Mouse (Mus musculus) C2C12 (cell line): Measurements from ENCODE around the gene Kpnb1. TPM values are rescaled to one million over a fixed set of nuclear protein-coding genes. Genes with fewer than 3 reads are reported as not detected.

Source experiments
- H3K27me3 ChIP-seq: one replicate; pipeline ENCODE4 v1.6.1; 2011; ENCODE audit not compliant: control insufficient read depth, insufficient read depth, insufficient read length
- H3K36me3 ChIP-seq: one replicate; pipeline ENCODE4 v1.6.1; 2011; ENCODE audit not compliant: control insufficient read depth, insufficient read depth
- H3K4me3 ChIP-seq: one replicate; pipeline ENCODE4 v1.5.1; 2011; ENCODE audit warnings: mild to moderate bottlenecking, control low read depth; ENCODE audit not compliant: poor library complexity, insufficient read depth, severe bottlenecking
- H3K79me2 ChIP-seq: one replicate; pipeline ENCODE4 v1.6.1; 2011; ENCODE audit not compliant: control insufficient read depth, insufficient read depth
- H3K79me3 ChIP-seq: one replicate; pipeline ENCODE4 v1.6.1; 2011; ENCODE audit warnings: low read depth, control low read depth
- H3ac ChIP-seq: one replicate; pipeline ENCODE3; 2011; ENCODE audit warnings: low read depth; ENCODE audit not compliant: control insufficient read depth, insufficient read length
- CEBPB ChIP-seq: IDR thresholded peaks from one replicate; pipeline ENCODE4 v1.6.1; 2011; ENCODE audit warnings: low read depth, mild to moderate bottlenecking, control low read depth, moderate library complexity
- CTCF ChIP-seq: IDR thresholded peaks from one replicate; pipeline ENCODE4 v1.5.1; 2011; ENCODE audit not compliant: control insufficient read depth, insufficient read depth, insufficient read length
- FOSL1 ChIP-seq: IDR thresholded peaks from one replicate; pipeline ENCODE4 v1.8.0; 2011; ENCODE audit warnings: mild to moderate bottlenecking, low read length; ENCODE audit not compliant: poor library complexity, insufficient read depth, severe bottlenecking
- MAX ChIP-seq: IDR thresholded peaks from one replicate; pipeline ENCODE4 v1.6.1; 2011; ENCODE audit warnings: mild to moderate bottlenecking, control low read depth
- MYOD1 ChIP-seq: IDR thresholded peaks from one replicate; pipeline ENCODE4 v1.6.1; 2011; ENCODE audit warnings: low read depth; ENCODE audit not compliant: control insufficient read depth, insufficient read length
- MYOG ChIP-seq: IDR thresholded peaks from one replicate; pipeline ENCODE4 v1.6.1; 2011; ENCODE audit not compliant: control insufficient read depth, insufficient read length; ENCODE audit errors: extremely low read depth
- USF1 ChIP-seq: IDR thresholded peaks from one replicate; pipeline ENCODE4 v1.6.1; 2011; ENCODE audit warnings: low read depth, mild to moderate bottlenecking, control low read depth, moderate library complexity
- polyA plus RNA-seq: library from polyadenylated mRNA; unstranded; fragments of >200 nt; fragmentation: generic; extraction: Trizol; gene quantifications from one replicate; pipeline ENCODE4 v1.2.1, GENCODE M21; 2012; ENCODE audit warnings: missing spikeins

The Kpnb1 gene
- polyA plus RNA-seq, 1 experiment, result 180 TPM

DNA sequence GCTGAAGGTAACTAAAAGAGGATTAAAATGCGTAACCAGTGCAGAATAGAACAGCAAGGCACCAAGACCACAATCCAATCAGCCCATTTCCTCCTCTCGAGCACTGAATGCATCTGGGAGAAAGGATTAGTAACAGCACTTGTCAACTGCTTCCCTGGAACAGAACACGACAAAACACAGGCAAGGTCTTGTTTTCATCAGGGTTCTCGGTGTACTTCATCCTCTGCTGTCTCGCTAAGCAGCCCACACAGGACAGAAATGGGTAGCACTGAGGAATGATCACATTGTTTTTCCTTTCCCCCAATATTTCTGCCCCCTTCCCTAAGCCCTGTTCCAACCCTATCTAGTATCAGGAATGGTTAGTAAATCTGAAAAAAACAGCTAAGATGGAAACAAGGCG, 27.3 kb downstream of the Kpnb1 start:
- Histone ChIP-seq H3K4me3 (no peak overlapping the region), H3K36me3 (peaks cover 96% of the 10 kb centered on the region), H3K27me3 (no peaks in the 10 kb centered on the region), H3ac (no peak overlapping the region), H3K79me2 (peaks cover 21% of the 10 kb centered on the region), H3K79me3 (peaks cover 4% of the 10 kb centered on the region)
- TF ChIP-seq MYOD1, result no peak
- TF ChIP-seq CEBPB, result no peak
- no peak for TF ChIP-seq CTCF
- TF ChIP-seq MAX, result no peak
- TF ChIP-seq USF1, result no peak
- no peak for TF ChIP-seq MYOG
- TF ChIP-seq FOSL1, result no peak

DNA sequence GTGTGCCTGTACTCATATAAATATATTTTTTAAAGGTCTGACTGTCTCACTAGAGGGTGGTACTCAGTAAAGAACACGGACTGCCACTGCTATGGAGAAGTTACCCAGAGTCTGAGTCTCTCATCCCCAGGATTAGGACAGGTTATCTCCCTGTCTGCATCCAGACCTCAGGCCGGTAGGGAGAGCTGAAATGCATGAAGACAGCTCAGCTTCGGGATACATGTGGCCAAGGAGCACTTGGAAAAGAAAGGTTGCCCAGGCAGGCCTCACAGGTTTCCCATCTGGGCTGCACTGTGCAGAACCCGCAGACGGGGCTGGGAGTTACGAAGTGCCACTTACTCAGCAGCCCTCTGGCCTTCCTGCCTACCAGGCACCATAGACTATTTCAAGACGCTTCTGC, 30.7 kb downstream of the Kpnb1 start:
- Histone ChIP-seq H3K27me3 (no peaks in the 10 kb centered on the region), H3ac (no peak overlapping the region), H3K79me3 (peaks cover 3% of the 10 kb centered on the region), H3K79me2 (peaks cover 8% of the 10 kb centered on the region), H3K4me3 (no peak overlapping the region), H3K36me3 (peaks cover 76% of the 10 kb centered on the region)
- TF ChIP-seq CEBPB, result no peak
- TF ChIP-seq MYOG, result no peak
- TF ChIP-seq FOSL1, result no peak
- TF ChIP-seq CTCF, result no peak
- TF ChIP-seq MAX, result no peak
- no peak for TF ChIP-seq USF1
- no peak for TF ChIP-seq MYOD1

DNA sequence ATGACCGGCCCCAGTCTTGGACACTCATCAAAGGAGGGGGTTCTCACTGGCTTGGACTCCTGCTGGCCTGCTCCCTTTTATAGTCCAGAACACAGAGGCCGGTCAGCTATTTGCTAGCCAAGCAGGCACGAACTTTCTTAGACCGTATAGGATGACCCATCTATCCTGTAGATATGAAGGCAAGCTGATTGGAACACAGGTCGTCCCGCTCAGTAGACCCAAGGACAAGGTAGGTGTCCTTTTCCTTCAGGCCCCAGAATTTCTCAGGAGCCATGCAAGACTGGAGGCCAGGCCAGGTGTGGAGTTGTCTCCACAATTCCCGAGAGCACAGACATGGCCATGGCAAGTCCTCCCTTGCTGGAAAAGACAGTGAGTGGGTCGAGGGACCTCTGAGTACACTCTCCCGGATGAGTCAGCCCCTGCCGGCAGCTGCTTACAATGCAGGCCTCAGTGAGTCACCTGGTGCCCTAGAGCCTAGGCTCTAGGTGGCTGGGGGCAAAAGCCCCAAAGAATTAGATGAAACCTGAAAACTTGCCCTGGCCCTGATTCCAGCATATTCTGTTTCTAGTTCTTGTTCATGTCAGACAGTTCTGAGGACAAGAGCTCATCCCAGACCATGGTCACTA, 34.9 kb downstream of the Kpnb1 start:
- Histone ChIP-seq H3ac (no peak overlapping the region), H3K36me3 (peaks cover 34% of the 10 kb centered on the region), H3K27me3 (peaks cover 35% of the 10 kb centered on the region), H3K79me3 (no peaks in the 10 kb centered on the region), H3K79me2 (no peaks in the 10 kb centered on the region), H3K4me3 (no peak overlapping the region)
- no peak for TF ChIP-seq CTCF
- no peak for TF ChIP-seq USF1
- TF ChIP-seq MAX, result no peak
- no peak for TF ChIP-seq MYOG
- TF ChIP-seq FOSL1, result peak; percentile 31
- peak; percentile 55 for TF ChIP-seq MYOD1
- no peak for TF ChIP-seq CEBPB

DNA sequence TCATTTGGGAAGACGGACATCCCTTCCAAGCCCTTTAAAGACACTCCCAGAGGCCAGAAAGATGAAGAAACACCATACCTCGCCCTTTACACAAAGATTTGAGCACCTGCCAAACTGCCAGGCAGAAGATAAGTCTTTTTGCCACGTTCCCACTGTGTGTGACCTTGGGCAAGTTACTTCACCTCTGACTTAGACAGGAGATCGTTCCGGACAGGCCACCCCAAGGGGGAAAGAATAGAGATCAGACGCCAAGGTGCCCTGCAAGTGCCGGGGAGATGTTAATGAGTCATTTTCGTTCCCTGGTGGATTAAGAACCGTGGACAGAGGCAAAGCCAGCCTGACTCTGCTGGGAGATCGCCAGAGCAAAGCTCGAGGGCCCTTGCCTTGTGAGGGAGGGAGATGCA, 35.7 kb downstream of the Kpnb1 start:
- TF ChIP-seq MYOD1 (no peak), CEBPB (no peak), MAX (no peak), MYOG (no peak), FOSL1 (no peak), CTCF (no peak), USF1 (no peak)
- Histone ChIP-seq H3ac (no peak overlapping the region), H3K79me2 (no peaks in the 10 kb centered on the region), H3K79me3 (no peaks in the 10 kb centered on the region), H3K27me3 (peaks cover 42% of the 10 kb centered on the region), H3K36me3 (peaks cover 26% of the 10 kb centered on the region), H3K4me3 (no peak overlapping the region)

DNA sequence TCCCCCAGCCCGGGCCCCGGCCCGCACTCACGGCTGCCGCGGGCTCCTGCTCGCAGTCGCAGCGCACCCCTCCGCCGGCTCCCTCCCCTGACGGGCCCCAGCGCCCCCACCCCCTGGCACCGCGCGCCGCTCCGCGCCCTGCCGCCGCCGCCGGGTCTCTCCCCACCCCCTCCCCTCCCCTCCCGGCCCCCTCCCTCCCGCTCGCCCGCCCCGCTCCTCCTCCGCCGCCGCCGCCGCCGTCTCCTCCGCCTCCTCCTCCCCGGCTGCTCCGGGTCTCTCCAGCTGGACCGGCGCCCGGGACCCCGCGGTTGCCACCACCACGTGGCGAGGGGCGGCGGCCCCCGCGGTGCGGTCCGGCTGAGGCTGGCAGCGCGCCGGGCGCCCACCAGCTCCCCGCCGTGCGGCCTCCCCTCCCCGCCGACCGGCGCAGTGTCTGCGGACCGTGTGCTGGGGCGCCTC, 36.3 kb downstream of the Kpnb1 start, which contains the start of gene Tbkbp1:
TSS of gene Tbkbp1 (minus strand) at position 153 of the 459 bp plus-strand sequence.
- Histone ChIP-seq H3K27me3 (peaks cover 42% of the 10 kb centered on the region), H3K79me2 (no peaks in the 10 kb centered on the region), H3K4me3 (peak within 1 kb of the TSS; percentile 11), H3ac (peak within 1 kb of the TSS; percentile 31), H3K36me3 (peaks cover 20% of the 10 kb centered on the region), H3K79me3 (no peaks in the 10 kb centered on the region)
- TF ChIP-seq CEBPB, result no peak
- no peak for TF ChIP-seq MYOG
- no peak for TF ChIP-seq MYOD1
- no peak for TF ChIP-seq CTCF
- TF ChIP-seq FOSL1, result no peak
- no peak for TF ChIP-seq MAX
- no peak for TF ChIP-seq USF1

DNA sequence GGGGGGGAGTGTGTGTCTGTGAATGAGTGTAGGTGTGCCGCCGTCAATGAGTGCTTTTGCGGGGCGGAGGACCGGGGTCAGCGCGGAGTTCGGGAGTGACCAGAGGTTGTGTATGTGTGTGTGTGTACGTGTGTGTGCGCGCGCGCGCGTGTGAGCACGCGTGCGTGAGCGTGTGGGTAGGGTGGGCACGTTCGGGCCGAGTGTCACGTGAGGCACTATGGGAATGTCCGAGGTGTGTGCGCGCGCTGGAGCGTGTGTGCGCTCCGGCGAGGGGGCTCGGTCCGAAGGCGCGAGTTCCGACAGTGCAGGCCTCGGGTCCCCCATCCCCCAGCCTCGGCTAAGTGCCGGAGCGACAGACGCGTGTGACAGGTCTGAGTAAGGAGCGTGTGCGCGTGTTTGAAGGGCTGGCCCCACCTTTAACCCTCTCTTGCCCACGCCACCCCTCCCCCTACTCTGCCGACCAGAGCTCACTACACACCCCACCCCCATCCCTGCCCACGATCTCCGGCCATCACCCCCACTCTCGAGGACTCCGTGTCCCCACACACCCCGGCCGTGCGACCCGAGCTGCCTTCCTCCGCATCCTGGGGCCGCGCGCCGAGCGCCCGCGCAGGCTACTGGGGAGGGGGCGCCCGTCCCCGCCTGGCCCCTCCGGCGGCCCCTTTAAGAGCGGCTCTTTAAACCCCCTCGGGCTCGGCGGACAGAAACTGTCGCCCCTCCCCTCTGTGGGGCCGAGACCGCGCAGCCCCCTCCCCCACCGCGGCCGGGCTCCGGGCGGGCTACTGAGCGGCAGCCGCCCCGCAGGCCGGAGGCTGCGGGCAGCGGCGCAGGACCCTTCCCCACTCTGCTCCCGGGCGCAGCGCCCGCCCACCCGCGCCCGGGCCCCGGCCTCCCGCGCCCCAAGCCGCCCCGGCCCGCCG, 37.0 kb downstream of the Kpnb1 start:
- H3K4me3 ChIP-seq, result peak overlapping the region; percentile 11
- no peaks in the 10 kb centered on the region for H3K79me2 ChIP-seq
- H3ac ChIP-seq, result peak overlapping the region; percentile 31
- H3K36me3 ChIP-seq, result peaks cover 14% of the 10 kb centered on the region
- H3K79me3 ChIP-seq, result no peaks in the 10 kb centered on the region
- TF ChIP-seq USF1 (peak; percentile 59), CEBPB (no peak)
- H3K27me3 ChIP-seq, result peaks cover 42% of the 10 kb centered on the region
